Mouse (Mus musculus) liver, postnatal 0 days (tissue): ENCODE data around the gene Arhgef3. TPM values are rescaled to one million over a fixed set of nuclear protein-coding genes. Genes with fewer than 3 reads are reported as not detected.

Source experiments
- ATAC-seq: fragments of 200-750 bp; cut with Nextera tagmentation; 2 replicates; pipeline ENCODE4 v1.8.0; 2017; ENCODE audit warnings: mild to moderate bottlenecking, moderate library complexity
- DNase-seq: peaks from one replicate; pipeline ENCODE4 v3.0.0-alpha.2; 2016
- H3K27ac ChIP-seq: fragments of 300-500 bp; sonication (generic); 2 replicates; pipeline ENCODE4 v1.5.1; 2014; ENCODE audit warnings: antibody characterized with exemption, moderate library complexity, mild to moderate bottlenecking, low read depth
- H3K27me3 ChIP-seq: fragments of 300-500 bp; sonication (generic); 2 replicates; pipeline ENCODE4 v1.6.1; 2014; ENCODE audit warnings: low read length, control low read depth, mixed read lengths; ENCODE audit not compliant: insufficient read depth
- H3K36me3 ChIP-seq: fragments of 300-500 bp; sonication (generic); replicated peaks from 2 replicates; pipeline ENCODE4 v1.6.1; 2014; ENCODE audit warnings: mild to moderate bottlenecking, control low read depth, low read length, moderate library complexity, mixed read lengths; ENCODE audit not compliant: insufficient read depth
- H3K4me1 ChIP-seq: fragments of 300-500 bp; sonication (generic); 2 replicates; pipeline ENCODE4 v1.6.1; 2014; ENCODE audit warnings: antibody characterized with exemption, mild to moderate bottlenecking, control low read depth; ENCODE audit not compliant: insufficient read depth
- H3K4me2 ChIP-seq: fragments of 300-500 bp; sonication (generic); 2 replicates; pipeline ENCODE4 v1.6.1; 2014; ENCODE audit warnings: low read depth, mild to moderate bottlenecking, low read length, moderate library complexity, mixed read lengths
- H3K4me3 ChIP-seq: fragments of 300-500 bp; sonication (generic); 2 replicates; pipeline ENCODE4 v1.5.1; 2014; ENCODE audit warnings: low read depth, low read length
- H3K9ac ChIP-seq: fragments of 300-500 bp; sonication (generic); replicated peaks from 2 replicates; pipeline ENCODE4 v1.6.1; 2014; ENCODE audit warnings: mild to moderate bottlenecking, moderate library complexity
- H3K9me3 ChIP-seq: fragments of 300-500 bp; sonication (generic); 2 replicates; pipeline ENCODE4 v1.6.1; 2016; ENCODE audit warnings: mild to moderate bottlenecking, control low read depth, low read length, mixed read lengths
- CTCF ChIP-seq: sonication (generic); IDR thresholded peaks from 2 replicates; pipeline ENCODE4 v1.5.1; 2016; ENCODE audit warnings: antibody characterized with exemption, low read depth
- EP300 ChIP-seq: IDR thresholded peaks from 2 replicates; pipeline ENCODE4 v1.6.1; 2016; ENCODE audit warnings: antibody characterized with exemption, low read depth, mild to moderate bottlenecking
- WGBS: fragments of 180-500 bp; shearing (Covaris S2); extraction: QIAGEN DNeasy Blood & Tissue Kit; methylation state at CpG from one replicate; pipeline ENCODE4 v1.1.7; 2014; ENCODE audit not compliant: insufficient replicate concordance; 5-methylcytosine and 5-hydroxymethylcytosine counted together
- polyA plus RNA-seq: library from polyadenylated mRNA; unstranded; fragments of >200 nt; fragmentation: Nextera tagmentation; extraction: Ambion mirVana; gene quantifications from 2 replicates; pipeline ENCODE4 v1.2.1, GENCODE M21; 2015

Arhgef3 gene
- polyA plus RNA-seq, 1 experiment from 2014 or later, result 11.4 TPM

DNA sequence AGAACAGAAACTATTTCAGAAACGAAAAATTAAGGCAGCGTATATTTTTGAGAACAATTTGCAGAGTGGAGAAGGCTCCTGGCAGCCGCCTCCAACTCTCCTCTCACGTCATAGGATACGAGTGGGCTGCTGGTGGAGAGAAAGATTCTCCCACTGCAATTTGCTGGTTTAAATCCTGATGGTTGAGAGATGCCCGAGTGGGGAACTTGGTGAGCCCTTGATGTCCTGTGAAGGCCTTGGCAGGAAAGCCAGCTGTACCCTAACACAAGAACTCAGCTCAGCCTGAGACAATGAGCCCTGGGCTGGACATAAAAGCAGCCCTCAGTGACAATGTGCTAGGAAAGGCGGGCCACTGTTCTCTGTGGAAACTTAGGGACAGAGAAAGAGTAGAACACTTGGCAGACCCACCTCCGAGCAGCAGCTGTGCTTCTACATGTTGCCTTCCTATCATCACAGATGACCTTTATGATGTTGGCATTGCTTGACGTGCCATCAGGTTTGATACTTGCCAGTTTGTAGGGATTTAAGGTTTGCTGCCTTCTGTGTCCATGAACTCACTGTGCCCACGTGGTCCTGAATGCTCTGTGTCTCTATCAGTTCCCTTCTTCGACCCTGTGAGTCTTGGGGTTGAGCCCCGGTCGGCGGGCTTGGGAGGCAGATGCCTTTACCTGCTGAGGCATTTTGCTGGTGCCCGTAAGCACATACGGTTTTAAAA, 154.4 kb downstream of the Arhgef3 start:
- Histone ChIP-seq H3K27ac (no peak overlapping the region), H3K9me3 (no peaks in the 10 kb centered on the region), H3K9ac (no peak overlapping the region), H3K4me2 (no peak overlapping the region), H3K36me3 (no peaks in the 10 kb centered on the region), H3K4me1 (no peaks in the 10 kb centered on the region; the same call in 1 of the 2 replicates), H3K4me3 (no peak overlapping the region), H3K27me3 (no peaks in the 10 kb centered on the region)
- DNase-seq (no peak), ATAC-seq (no peak)
- TF ChIP-seq CTCF (no peak), EP300 (no peak)
- 84% methylated on average over 16 of the region's 16 CpGs for WGBS

DNA sequence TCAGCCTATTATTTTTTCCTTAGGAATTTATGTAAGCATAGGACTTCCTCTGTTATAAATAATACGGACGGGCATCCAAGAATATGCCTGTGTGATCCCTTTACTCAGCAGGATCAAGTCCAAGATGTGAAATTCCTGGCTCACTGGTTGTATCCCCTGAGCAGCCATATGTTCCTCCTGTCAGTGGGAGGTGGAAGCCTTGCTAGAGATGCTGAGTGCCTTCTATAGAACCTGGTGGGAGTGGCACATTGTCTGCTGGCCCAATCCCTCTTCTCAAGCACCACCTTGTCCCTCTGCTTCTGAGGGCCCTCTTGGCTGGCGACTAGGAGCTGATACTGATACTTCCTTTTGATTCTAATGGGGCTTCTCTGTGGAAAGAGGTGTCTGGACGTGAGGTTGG, 155.1 kb downstream of the Arhgef3 start:
- H3K9me3 ChIP-seq, result no peaks in the 10 kb centered on the region
- H3K4me3 ChIP-seq, result no peak overlapping the region
- no peak overlapping the region for H3K9ac ChIP-seq
- 71% methylated on average over 4 of the region's 4 CpGs for WGBS
- ATAC-seq (no peak), DNase-seq (no peak)
- no peak overlapping the region for H3K27ac ChIP-seq
- no peaks in the 10 kb centered on the region for H3K27me3 ChIP-seq
- no peak overlapping the region for H3K4me2 ChIP-seq
- TF ChIP-seq EP300 (no peak), CTCF (no peak)
- no peaks in the 10 kb centered on the region; the same call in 1 of the 2 replicates for H3K4me1 ChIP-seq
- no peaks in the 10 kb centered on the region for H3K36me3 ChIP-seq

DNA sequence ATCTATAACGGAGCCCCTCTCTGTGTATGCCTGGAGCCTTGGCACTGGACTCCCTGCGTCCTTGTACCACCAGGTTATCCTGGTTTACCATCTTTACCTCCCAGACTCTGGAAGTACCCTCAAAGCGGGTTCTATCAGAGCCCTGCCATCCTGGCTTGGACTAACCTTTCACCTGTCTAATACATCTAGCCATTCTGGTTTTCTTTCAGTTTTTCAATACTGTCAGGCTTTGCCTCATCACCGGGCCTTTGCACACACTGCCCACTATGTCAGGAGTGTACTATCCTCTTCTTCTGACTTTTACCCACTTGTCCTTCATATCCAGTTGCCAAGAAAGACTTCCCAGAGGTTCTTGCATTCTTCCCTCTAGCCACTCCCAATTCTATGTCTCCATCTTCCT, 155.8 kb downstream of the Arhgef3 start:
- no peak overlapping the region for H3K27ac ChIP-seq

DNA sequence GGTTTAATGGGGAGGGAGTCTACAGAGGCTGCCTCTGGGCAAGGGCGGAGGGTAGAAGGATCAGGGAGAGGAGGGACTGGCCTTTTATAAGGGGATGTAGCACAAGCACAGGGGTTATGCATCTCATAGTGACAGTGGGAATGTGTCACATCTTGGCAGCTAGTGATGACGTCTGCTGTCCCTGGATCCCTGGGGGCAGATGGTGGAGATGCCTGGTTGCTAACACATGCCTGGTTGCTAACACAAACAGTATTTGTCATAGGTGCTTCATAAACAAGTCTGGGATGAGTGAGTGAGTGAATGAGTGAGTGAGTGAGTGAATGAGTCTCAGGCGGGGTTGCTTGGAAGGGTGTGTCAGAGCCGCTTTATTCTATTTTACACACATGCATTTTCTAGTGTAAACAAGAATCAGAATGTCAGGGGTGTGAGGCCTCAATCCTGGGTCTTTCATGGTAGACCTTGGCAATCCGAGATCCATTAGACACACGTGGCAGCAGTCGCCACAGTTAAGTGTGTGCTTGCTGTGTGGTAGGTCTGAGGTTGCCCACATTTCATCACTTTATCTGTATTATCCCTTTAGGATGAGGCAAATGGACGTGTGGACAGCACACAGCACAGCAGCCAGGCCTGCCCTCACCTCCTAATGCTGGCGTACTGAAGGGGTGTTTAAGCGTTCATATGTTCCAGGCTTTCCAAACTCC, 156.8 kb downstream of the Arhgef3 start:
- no peaks in the 10 kb centered on the region for H3K27me3 ChIP-seq
- H3K4me2 ChIP-seq, result no peak overlapping the region
- H3K4me3 ChIP-seq, result no peak overlapping the region
- 76% methylated on average over 10 of the region's 10 CpGs for WGBS
- ATAC-seq (no peak), DNase-seq (no peak)
- TF ChIP-seq CTCF, result no peak
- no peak for TF ChIP-seq EP300
- H3K27ac ChIP-seq, result no peak overlapping the region
- no peaks in the 10 kb centered on the region for H3K9me3 ChIP-seq
- no peak overlapping the region for H3K9ac ChIP-seq
- no peaks in the 10 kb centered on the region; the same call in 1 of the 2 replicates for H3K4me1 ChIP-seq
- H3K36me3 ChIP-seq, result no peaks in the 10 kb centered on the region

More for the DNA sequence above, 155.8 kb downstream of the Arhgef3 start:
- no peak overlapping the region for H3K4me3 ChIP-seq
- TF ChIP-seq CTCF (no peak), EP300 (no peak)
- H3K36me3 ChIP-seq, result no peaks in the 10 kb centered on the region
- no peaks in the 10 kb centered on the region for H3K27me3 ChIP-seq
- H3K9ac ChIP-seq, result no peak overlapping the region
- H3K4me2 ChIP-seq, result no peak overlapping the region
- 75% methylated on average over 4 of the region's 4 CpGs for WGBS
- ATAC-seq, result no peak
- no peak for DNase-seq
- H3K4me1 ChIP-seq, result no peaks in the 10 kb centered on the region; the same call in 1 of the 2 replicates
- H3K9me3 ChIP-seq, result no peaks in the 10 kb centered on the region

DNA sequence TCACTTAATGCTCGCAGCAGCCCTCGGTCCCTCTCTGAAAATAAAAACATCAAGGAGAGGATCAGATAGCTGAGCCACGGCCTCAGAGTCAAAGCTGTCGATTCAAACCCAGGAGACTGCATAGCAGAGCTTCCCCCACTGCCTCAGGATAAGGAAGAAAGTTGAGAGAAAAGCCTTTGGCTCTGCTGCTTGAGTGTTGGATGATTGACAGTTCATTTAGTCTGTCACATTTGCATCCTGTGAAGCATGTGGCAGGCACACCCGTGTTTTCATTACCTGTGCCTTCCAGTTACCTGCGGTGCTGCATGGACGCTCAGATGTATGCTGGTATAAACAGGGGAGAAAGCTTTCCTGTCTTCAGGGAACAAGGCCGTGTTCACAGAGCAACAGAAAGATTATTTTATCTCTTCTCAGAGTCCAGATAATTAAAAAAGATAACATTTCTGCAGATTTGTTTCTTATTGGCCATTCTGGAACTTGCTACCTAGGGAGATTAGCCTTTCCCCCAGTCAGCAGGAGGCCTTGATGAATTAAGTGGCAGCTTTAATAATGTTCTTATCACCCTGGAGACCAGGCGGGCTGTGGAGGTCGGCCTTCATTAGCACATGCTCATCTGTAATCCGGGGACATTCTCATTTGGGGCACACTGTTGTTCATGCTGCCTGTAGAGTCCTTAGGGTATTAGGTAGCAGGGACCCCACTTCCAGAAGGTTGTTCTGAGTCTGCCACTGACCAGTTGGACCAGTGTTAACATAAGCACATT, 157.6 kb downstream of the Arhgef3 start:
- WGBS, result 60% methylated on average over 11 of the region's 11 CpGs

DNA sequence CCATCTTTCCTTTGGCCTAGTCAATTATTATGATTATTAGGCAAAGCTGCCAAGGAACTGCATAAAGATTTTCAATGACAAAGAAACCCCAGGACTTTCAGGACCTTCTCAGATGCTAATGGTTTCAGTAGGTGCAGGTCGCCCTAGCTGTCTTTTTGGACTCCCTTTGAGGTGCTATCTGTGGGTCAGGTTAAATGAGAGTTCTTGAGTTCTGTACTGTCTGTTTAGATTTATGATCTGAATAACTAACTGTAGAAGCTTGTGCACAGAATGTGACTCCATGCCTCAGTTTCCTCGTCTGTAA, 158.1 kb downstream of the Arhgef3 start:
- H3K27me3 ChIP-seq, result no peaks in the 10 kb centered on the region
- no peaks in the 10 kb centered on the region for H3K36me3 ChIP-seq
- ATAC-seq (no peak), DNase-seq (no peak)
- H3K4me1 ChIP-seq, result no peaks in the 10 kb centered on the region; the same call in 1 of the 2 replicates
- H3K4me2 ChIP-seq, result no peak overlapping the region
- 78% methylated on average over 2 of the region's 2 CpGs for WGBS
- no peak overlapping the region for H3K27ac ChIP-seq
- H3K9me3 ChIP-seq, result no peaks in the 10 kb centered on the region
- H3K4me3 ChIP-seq, result no peak overlapping the region
- no peak overlapping the region for H3K9ac ChIP-seq
- TF ChIP-seq EP300 (no peak), CTCF (no peak)

More for the DNA sequence above, 157.6 kb downstream of the Arhgef3 start:
- Histone ChIP-seq H3K9me3 (no peaks in the 10 kb centered on the region), H3K4me3 (no peak overlapping the region), H3K27me3 (no peaks in the 10 kb centered on the region), H3K27ac (no peak overlapping the region), H3K4me2 (no peak overlapping the region), H3K4me1 (no peaks in the 10 kb centered on the region; the same call in 1 of the 2 replicates), H3K9ac (no peak overlapping the region), H3K36me3 (no peaks in the 10 kb centered on the region)
- TF ChIP-seq CTCF, result no peak
- no peak for TF ChIP-seq EP300
- no peak for DNase-seq
- no peak for ATAC-seq
